Mouse (Mus musculus) thymus, postnatal 10 days (tissue): Measurements from ENCODE around the gene Trim28.

ENCODE experiments used
- DNase-seq, 2 experiments: peaks; one replicate each; pipeline ENCODE4 v3.0.0; 2021; ENCODE audit warnings: low spot score in 2 of 2

Gene Trim28

DNA sequence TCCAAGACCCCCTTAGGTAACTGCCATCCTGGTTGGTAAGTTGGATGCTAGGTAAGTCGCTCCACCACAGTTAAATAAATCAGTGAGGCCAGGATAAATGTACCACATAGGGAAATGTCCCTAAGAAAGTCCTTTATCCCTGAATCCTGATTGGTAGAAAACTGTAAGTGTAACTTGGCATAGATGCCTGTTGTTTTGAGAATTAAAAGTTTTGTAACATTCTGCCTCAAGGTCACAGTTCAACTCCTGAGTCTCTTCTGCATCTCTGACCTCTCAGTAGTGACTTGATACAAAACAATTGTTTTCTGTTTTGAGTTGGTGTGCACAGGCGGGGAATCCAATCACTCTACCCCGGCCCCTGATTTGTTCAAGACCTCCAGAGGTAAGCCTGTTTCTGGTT, at the start of gene Trim28:
Trim28 (plus strand) TSS at position 264 of the 400 bp plus-strand sequence.
- no peak for DNase-seq

DNA sequence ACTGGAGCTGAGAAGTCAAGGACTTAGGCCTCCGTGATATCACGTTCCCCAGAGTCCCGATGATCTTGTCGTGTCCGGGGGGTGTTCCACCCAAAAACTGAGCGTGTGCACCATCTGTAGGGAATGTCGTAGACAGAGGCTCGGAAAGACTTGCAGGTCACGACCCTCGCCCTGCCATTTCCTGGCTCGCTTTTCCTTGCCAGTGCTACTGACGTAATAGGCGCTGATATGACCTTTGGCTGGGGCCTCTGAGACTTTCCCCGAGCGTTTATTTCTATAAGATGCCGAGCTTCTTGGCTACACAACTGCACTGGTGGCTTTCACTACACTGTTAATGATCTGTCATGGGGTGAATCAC, 49.1 kb upstream of the Trim28 start:
- DNase-seq, result no peak

DNA sequence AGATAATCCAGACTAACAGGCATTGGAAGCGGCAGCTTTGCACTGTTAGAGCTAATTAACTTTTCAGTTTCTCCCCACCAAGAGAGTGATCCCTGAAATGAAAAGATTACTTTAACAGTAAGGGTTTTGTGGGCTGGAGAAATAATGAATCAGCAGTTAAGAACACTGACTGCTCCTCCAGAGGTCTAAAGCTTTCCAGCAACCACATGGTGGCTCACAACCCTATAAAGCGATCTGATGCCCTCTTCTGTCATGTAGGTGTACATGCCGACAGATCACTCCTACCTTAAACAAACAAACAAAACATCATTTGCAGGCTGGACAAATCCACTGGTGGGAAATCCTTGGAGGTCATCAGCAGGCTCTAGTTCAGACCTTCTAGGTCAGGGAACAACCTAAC, 44.0 kb upstream of the Trim28 start:
- DNase-seq, result no peak

DNA sequence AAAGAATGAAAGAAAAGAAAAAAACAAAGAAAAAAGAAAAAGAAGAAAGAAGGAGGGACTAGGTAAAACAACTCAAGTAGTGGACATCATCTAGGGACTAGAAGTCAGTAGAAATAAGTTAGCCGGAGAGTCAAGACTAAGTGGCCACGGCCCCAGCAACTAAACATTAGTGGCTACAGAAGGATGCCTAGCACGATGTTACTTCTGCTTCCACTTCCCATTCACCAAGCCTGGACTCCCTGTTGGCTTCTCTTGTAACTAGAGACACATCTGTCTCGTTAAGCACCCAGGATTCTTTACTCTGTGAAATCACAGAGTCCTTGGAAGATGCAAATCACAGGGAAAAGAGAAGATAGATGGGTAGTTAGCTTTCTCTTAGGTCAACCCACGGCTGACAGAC, 41.4 kb upstream of the Trim28 start:
- no peak for DNase-seq

DNA sequence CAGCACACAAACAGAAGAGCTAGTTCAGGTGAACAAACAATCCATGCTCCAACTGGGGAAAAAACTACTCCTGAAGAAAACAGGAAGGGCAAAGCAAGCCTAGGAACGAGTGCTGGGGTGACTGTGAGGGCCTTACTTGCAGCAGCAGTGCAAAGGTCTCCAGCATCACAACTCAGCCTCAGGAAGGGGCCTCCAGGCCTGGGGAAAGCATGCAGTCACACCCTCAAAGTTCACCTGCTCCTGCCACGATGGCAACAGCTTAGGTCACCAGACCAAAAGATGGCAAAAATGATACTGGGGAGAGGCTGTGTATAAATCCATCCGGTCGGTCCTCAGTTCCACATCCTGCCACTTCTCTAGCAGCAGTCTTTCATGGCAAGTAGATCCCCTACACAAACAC, 40.0 kb upstream of the Trim28 start:
- DNase-seq, result no peak

DNA sequence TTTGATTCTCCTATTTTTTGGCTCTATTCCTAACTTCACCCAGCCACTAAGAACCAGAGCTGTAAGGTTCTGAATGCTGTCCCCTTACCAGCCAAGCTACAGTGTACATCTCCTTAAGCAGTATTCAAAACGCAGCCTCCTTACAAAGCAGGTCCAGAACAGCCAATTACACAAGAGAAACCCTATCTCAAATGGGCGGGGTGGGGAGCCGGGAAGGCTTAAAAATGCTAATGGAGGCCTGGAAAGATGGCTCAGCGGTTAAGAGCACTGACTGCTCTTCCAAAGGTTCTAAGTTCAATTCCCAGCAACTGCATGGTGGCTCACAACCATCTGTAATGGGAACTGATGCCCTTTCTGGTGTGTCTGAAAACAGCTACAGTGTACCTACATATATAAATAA, 39.2 kb upstream of the Trim28 start:
- no peak for DNase-seq

DNA sequence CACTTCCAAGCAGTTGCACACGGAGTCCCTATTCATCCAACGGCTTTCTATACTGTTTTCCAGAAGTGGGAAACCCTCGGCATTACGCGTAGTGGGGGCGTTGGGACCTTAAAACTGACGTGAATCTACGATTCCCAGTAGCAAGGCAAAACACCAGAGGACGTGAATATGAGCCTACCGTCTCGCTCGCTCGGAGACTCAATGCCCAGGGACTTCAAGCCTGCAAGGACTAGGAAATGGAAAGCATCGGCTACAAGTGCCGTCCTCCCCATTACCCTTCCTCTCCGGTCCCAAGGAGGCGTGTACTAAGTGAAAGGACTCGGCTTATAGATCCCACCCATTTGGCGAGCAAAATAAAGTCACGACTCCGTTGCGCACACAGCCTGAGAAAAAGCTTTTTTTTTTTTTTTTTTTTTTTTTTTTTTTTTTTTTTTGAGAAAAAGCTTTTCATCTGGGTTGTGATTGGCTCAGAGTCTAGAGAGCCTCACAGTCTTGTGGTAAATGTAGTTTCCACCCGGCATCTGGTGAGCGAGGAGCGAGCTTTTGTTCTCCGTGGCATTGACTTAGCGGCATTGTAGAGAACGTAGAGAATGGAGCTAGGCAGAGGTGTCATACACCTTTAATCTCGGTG, 37.3 kb upstream of the Trim28 start:
- DNase-seq, result peak; percentile 69 to 70

DNA sequence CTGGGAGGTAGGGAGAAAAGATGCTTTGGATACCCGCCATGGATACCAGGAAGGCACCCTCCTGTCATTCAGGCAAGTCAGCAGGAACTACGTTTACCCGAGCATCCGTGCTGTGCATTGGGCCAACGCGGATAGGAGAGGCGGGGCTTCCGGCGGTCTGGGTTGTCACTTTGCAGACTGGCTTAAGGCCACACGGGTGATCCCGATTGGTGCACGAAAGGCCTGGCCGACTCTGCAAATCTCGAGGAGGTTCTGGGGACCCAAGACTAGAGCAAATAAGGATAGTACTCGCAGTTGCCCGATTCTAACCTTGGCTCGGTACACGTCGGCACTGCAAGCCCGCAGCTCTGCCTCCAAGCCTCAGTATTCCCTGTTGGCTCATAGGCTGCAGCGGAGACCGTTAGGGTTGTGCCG, 33.2 kb upstream of the Trim28 start, which contains the start of gene Zfp324:
Zfp324 (plus strand) TSS at position 161 of the 414 bp plus-strand sequence.
- peak; percentile 81 to 82 for DNase-seq

DNA sequence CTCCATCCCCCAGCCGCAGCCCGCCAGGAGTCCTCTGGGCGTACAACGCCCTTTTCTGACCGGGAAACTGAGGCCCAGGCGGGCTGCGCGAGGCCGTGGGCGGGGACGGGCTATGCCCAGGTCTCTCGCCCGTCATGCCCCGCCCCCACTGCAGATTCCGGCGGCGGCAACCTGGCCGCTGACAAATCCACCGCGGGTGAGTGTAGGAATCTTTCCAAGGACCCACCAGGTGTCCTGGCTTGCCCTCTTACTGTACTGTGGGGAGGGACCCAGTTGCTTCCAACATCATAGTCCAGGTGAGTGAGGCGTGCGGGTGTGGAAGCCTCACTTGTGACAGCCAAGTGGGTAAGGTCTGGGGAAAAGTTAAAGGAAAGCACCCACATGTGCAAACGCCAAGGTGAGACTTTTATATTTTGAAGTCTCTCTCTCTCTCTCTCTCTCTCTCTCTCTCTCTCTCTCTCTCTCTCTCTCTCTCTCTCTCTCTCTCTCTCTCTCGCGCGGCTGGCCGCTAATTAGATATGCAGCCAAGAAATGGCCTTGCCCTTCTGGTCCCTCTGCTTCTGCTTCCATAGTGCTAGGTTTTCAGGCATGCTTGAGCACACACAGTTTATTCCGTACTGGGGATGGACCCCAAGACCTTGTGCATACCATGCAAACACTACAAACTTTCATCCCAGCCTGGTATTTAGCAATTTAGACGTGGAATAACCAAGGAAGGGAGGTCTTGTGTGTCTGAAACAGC, 32.6 kb upstream of the Trim28 start:
- DNase-seq, result peak; percentile 56 to 69

DNA sequence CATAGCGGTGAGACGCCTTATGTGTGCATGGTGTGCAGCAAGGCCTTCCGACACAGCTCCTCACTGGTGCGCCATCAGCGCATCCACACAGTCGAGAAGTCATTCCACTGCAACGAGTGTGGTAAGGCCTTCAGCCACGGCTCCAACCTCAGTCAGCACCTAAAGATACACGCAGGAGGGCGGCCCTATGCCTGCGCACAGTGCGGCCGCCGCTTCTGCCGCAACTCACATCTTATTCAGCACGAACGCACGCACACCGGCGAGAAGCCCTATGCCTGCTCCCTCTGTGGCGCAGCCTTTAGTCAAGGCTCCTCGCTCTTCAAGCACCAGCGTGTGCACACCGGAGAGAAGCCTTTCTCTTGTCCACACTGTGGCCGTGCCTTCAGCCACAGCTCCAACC, 28.0 kb upstream of the Trim28 start:
- DNase-seq, result no peak

DNA sequence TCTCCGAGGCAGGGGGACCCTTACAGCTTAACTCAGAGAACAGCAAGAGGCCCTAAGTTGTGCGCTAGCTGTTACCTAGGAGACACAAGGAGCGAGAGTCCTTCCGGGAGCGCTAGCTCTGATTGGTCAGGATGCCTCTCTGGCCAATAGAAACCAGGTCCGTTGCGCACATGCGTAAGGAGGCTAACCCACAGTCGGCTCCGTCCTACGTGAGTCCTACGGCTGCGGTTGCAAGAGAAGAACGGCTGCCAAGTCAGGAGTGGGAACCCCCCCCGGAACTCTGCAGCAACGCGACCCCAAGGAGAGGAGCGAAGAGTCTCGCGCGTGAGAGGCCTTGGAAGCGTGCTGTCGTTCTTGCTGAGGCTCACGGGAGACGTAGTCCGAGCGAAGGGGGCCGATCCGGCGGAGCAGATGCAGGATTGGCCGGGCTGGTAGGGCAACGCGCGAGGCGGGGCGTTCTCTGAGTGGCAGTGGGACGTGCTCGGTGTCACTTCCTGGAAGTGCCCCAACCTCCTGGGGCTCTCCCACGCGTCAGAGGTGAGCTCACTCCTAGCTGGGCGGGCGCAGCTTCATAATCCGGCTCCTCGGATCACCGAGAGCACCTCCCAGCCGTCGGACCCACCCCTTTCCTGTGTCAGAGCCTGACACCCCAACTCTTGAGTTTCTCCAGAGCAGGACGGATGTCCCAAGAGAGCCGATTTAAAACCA, 21.1 kb upstream of the Trim28 start, which contains the start of gene Zfp446:
Zfp446 (plus strand) TSS at position 167 of the 708 bp plus-strand sequence.
- DNase-seq, result peak; percentile 95 to 98

DNA sequence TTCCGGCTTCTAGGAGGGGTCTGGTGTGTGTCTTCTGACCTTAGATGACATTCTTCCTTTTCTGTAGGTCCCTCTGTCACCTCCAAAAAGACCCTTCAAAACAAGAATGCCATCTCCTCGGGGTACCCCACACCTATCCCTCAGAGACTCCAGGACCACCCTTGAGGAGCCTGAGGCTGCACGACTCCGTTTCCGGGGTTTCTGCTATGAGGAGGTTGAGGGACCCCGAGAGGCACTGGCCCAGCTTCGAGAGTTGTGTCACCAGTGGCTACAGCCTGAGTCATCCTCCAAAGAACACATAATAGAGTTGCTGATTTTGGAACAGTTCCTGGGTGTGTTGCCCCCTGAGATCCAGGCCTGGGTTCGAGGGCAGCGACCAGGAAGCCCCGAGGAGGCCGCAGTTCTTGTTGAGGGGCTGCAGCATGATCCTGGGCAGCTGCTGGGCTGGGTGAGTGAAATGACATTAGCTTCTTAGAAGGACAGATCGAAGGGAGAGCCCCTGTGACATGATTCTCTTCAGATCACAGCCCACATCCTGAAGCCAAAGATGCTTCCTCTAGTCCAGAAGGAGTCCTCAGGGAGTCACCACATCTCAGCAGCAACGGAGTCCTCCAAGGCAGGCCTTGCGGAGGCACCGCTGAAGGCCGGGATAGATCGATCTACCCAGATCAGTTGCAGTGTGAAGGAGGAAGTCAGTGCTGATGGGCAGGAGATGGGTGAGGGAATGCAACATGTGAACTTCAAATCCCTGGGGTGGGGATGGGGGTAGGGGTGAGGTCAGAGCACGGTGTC, 19.8 kb upstream of the Trim28 start:
- DNase-seq, result peak in 1 of 2 experiments; percentile 20

DNA sequence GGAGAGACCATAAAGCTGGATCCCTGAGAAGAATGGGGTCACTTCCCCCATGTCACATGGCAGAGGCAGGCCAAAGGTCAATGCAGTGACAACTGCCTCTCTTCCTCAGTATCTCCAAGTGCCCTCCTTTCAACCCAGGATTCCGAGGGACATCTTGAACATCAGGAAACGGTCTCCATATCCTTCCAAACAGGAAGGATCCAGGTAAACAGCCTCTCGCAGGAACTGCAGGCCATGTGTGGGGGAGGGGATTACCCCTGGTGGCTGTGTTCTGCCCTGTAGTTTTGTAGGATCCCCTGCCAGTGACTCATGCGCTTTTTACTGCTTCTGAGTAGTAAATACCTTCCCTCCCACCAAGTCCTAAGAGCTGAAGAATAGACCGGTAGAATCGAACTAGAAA, 19.1 kb upstream of the Trim28 start:
- DNase-seq, result no peak

DNA sequence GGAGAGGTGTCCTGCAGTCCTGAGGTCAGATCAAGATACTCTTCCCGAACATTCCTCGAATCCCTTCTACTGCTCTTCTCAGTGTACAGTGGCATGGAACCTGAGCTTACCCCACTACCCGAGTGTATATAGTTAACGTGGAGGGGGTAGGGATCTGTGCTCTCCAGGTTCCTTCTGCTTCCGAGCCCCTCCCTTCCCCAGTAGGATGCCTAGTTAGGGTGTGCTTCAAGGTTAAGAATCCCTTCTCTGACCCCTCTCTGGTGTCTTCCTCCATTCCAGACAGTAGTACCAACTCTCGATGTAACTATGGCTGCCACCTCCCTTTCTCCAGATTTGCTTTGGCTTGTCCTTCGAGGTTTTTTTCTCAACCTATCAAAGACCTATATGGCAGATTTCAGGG, 18.6 kb upstream of the Trim28 start:
- no peak for DNase-seq

DNA sequence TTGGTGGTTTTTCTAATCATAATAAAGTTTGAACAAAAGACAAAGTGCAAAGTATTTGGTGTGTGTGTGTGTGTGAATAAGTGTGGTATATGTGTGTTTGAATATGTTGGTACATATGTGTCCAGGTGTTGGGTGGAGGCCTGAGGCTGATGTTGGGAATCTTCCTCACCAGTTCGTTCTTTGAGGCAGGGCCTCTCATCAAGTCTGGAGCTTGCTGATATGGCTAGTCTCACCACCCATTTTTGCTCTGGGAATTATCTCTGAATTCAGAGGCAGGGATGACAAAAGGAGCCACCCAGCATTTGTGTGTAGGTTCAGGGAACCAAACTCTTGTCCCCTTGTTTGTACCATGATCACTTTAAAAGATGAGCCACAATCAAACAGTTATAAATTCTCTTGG, 13.2 kb upstream of the Trim28 start:
- no peak for DNase-seq

DNA sequence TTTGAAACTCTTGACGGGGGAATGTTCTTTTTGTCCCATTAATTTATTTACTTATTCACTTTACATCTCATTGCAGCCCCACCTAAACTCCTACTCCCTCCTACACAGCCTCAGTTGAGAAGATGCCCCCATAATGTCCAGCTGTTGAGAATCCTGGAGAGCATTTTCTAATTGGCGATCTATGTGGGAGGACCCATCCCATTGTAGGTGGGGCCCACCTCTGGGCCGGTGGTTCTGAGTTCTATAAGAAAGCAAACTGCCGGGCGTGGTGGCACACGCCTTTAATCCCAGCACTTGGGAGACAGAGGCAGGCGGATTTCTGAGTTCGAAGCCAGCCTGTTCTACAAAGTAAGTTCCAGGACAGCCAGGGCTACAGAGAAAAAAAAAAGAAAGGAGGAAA, 12.0 kb upstream of the Trim28 start:
- no peak for DNase-seq

DNA sequence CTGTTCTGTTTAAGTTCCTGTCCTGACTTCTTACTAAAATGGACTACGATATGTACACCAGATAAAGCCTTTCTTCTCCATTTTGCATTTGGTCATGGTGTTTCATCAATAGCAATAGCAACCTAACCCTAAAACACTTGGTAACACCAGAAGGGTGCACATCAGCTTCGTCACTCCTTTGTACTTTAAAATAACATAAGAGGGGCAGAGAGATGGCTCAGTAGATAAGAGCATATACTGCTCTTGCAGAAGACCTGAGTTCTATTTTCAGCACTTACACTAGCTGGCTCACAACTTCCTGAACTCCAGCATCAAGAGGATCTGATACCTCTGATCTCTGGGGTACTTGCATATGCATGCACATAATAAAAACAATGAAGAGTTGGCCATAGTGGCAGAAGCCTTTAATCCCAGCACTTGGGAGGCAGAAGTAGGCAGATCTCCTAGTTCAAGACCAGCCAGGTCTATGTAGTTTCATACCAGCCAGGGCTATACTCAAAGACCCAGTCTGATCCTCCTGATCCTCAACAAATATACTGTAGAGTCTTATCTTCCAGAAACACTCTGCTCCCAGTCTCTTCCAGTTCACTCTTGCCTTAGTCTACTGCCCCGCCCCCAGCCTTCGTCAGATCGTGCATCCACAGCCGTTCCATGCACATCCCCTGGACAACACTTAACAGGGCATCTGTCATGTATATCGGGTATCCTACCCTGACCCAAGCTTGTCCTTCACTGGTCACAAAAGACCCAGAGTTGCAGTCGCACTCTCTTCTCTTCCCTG, 11.3 kb upstream of the Trim28 start:
- DNase-seq, result peak in 1 of 2 experiments; percentile 13

DNA sequence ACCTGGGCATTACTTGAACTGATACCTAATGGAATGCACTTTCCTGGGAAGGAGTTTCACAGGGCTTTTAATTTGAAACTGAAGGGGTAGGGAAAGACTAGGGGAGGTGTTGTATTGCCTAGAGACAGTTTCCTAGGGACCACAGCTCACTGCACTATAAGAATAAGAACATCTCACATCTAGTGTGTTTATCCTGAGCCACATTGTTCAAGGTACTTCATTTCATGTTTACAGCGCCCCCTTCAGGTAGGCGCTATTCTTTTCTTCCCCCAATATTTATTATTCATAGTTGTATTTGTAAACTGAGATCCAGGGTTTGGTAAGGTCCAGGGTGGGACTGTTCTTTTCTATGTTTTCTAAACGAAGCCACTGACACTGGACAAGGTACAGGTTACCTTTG, 6.7 kb upstream of the Trim28 start:
- peak in 1 of 2 experiments; percentile 72 for DNase-seq

DNA sequence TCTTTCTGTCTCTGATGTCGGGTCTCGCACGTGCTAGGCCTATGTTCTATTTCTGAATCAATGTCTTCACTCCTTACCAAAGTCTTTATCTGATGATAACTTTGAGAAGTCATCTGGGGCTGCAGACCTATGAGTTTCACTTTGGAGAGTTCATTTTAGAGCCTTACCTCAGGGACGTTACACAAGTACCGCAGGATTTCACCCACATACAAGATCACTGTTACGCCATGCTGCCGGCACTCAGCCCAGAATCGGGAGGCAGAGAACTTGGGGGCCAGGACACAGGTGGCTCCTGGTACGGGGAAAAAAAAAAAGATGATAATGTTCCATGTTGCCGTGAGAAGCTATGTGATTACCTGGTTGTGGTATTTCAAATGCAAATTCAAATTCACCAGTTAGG, 5.8 kb upstream of the Trim28 start:
- DNase-seq, result no peak

DNA sequence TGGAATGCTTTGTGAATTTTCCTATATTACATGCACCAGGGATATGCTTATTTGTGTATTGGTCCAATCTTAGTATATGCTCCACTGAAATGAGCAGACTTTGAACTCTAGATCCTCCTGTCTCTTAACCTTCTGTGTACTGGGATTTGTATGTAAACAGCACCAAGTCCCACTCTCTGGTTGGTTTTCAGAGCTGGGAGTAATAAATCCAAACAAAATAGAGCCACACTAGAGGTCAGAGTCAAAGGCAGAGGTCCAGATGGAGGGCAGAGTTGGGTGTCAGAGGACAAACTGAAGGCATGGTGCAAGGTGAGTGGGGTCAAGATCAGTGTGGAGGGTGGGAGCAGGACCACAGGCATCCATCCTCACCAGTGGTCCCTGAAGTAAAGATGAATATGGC, 3.1 kb upstream of the Trim28 start:
- no peak for DNase-seq

DNA sequence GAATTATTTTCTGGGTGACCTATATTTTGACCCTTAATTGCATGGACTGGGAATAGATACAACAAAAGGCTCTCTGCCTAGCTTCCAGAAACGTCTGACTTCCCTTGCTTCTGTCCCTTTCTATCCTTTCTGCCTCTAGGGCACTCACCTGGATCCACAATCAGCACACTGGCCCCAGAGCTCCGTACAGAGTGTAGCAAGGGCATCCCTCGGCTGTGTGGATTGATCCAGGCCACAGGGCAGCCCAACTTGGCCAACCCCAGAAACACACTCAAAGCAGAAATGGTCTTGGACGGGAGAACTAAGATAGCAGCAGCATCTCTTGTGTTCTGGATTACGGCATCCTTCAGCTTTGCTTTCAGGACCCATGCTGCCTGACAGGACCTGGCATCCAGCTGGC, 1.7 kb upstream of the Trim28 start:
- DNase-seq, result no peak
